ENCODE assay signal across 10 mouse cellular contexts in the genomic region with DNA sequence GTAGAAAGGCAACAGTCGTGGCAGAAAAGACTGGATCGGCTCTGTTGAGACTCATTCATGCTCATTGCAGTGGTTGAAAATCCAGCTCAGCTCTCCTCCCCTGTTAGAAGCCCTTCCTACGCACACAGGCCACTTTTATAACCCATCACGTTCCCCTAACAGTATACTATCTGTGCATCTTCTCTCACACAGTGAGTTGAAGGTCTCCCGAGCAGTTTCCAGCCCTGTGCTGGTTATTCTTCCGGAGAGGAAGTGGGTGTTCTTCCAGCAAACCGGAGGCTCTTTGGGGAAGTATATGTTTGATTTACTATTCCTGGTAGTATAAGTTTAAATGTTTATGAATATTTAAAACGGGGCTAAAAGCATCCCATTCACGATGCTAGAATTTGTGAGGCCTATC. TPM values are rescaled to one million over a fixed set of nuclear protein-coding genes. Genes with fewer than 3 reads are reported as not detected.
DNase-seq lines count a peak whose midpoint lies in the region; ATAC-seq and TF ChIP-seq lines count a peak whose summit lies in the region.
"Had no signal": no experiment of that assay in that cellular context is flagged by ENCODE, and none has a peak within 500 bp of the region (broad histone marks: within the 10 kb centered on the region; RNA-seq: fewer than 3 reads in every experiment).

No protein-coding gene starts in this region.

- 50% methylated on average over 9 of the region's 9 CpGs for WGBS in heart, embryonic 14.5 days

- peak overlapping the region; percentile 85 for H3K4me2 ChIP-seq in heart, embryonic 14.5 days (ENCODE audit: low read length)

- TF ChIP-seq EP300 in ES-Bruce4 (IDR thresholded peaks at IDR 0.05; ENCODE audit: insufficient read depth, low read depth, low read length) = no peak

- no peak for TF ChIP-seq POLR2A in ES-Bruce4 (IDR thresholded peaks at IDR 0.05; ENCODE audit: insufficient read depth, low read length)

- TF ChIP-seq CTCF in ES-Bruce4 (IDR thresholded peaks at IDR 0.05; ENCODE audit: low read depth, low read length) = no peak

- H3K4me1 ChIP-seq in heart, embryonic 14.5 days (ENCODE audit: control insufficient read depth in 2 of 2, insufficient read depth in 2 of 2, low read length in 2 of 2) = peaks cover 7% of the 10 kb centered on the region in 2 experiments; a peak in 3 of 4 replicates
- H3K4me1 ChIP-seq in ES-Bruce4 (ENCODE audit: control insufficient read depth, insufficient read depth, low read length) = no peaks in the 10 kb centered on the region

- no peak overlapping the region for H3K27ac ChIP-seq in heart, embryonic 14.5 days (replicated peaks in 1 of 2; ENCODE audit: control insufficient read depth in 1 of 2, insufficient read depth in 1 of 2, low read depth in 2 of 2, low read length in 2 of 2)
- H3K27ac ChIP-seq in ES-Bruce4 (ENCODE audit: insufficient read depth, low read length) = no peak overlapping the region

- H3K4me3 ChIP-seq in heart, embryonic 14.5 days (ENCODE audit: control insufficient read depth in 1 of 2, insufficient read depth in 1 of 2, low read depth in 1 of 2, low read length in 2 of 2) = peak overlapping the region in 1 of 2 experiments; percentile 40; a peak in 1 of 4 replicates
- H3K4me3 ChIP-seq in ES-Bruce4 (ENCODE audit: low read depth, low read length) = no peak overlapping the region

- no peaks in the 10 kb centered on the region for H3K9me3 ChIP-seq in heart, embryonic 14.5 days (ENCODE audit: control insufficient read depth, low read length)
- H3K9me3 ChIP-seq in ES-Bruce4 (replicated peaks; ENCODE audit: control insufficient read depth, insufficient read depth, low read length, poor library complexity, severe bottlenecking) = no peaks in the 10 kb centered on the region

- intact Hi-C loops in heart, postnatal 14 days (cut with DNase I) = loop anchor here (2.0 kb wide), 1 partner anchor 58 kb away; no protein-coding TSS in a partner anchor

- no peak for DNase-seq in heart, postnatal 14 days
- no peak for DNase-seq in cerebellum, postnatal 10 days
- DNase-seq in thymus, postnatal 4 days = no peak

- peak overlapping the region; percentile 63; the same call in 1 of the 2 replicates for H3K9ac ChIP-seq in heart, embryonic 14.5 days (ENCODE audit: low read length)
- H3K9ac ChIP-seq in ES-Bruce4 (ENCODE audit: low read depth, poor library complexity, severe bottlenecking) = peak overlapping the region; percentile 74

- H3K27me3 ChIP-seq in heart, embryonic 14.5 days (ENCODE audit: control insufficient read depth, insufficient read depth, low read length) = peaks cover 10% of the 10 kb centered on the region; the same call in 1 of the 2 replicates
- H3K27me3 ChIP-seq in ES-Bruce4 (ENCODE audit: control insufficient read depth, insufficient read depth, low read length, poor library complexity, severe bottlenecking) = no peaks in the 10 kb centered on the region

- ATAC-seq in heart, embryonic 14.5 days (ENCODE audit: insufficient number of reproducible peaks, insufficient read depth, low FRiP score, low read depth) = no peak
- peak; percentile 15 to 25; a peak in 1 of 4 replicates for ATAC-seq in hematopoietic stem cell, adult 5-6 weeks (replicated peaks in 1 of 2; ENCODE audit: insufficient read depth in 1 of 2, low FRiP score in 2 of 2, low TSS enrichment in 1 of 2, low read depth in 1 of 2, poor library complexity in 2 of 2, severe bottlenecking in 2 of 2)
- peak; percentile 41; the same call in 1 of the 2 replicates for ATAC-seq in megakaryocyte, adult 5-6 weeks (ENCODE audit: poor library complexity, severe bottlenecking)
- no peak for ATAC-seq in activated CD4-positive, CD25-positive, alpha-beta regulatory T cell, adult 4 months

- H3K36me3 ChIP-seq in heart, embryonic 14.5 days (ENCODE audit: control insufficient read depth, insufficient read depth, low read length) = no peaks in the 10 kb centered on the region
- no peaks in the 10 kb centered on the region for H3K36me3 ChIP-seq in ES-Bruce4 (ENCODE audit: control insufficient read depth, insufficient read depth, low read length, poor library complexity, severe bottlenecking)

RNA-seq across cellular contexts. Expression of gene Matn3, which starts 0.6 kb away (rescaled TPM):
- 0.07 TPM in 1 of 2 replicates, not detected in the other for polyA plus RNA-seq in heart, embryonic 14.5 days (2014; fragmentation: Nextera tagmentation; extraction: Ambion mirVana)
- total RNA-seq in heart, postnatal 14 days (2021) = not detected
- 6.1 and 6.6 TPM in 2 replicates for polyA plus RNA-seq in ES-Bruce4 (2011; ENCODE audit: insufficient read depth, insufficient read length, low read depth, missing spikeins)
- not detected in 2 replicates for total RNA-seq in hematopoietic stem cell, adult 5-6 weeks (2017)
- not detected in 2 replicates for total RNA-seq in megakaryocyte, adult 5-6 weeks (2015)
- total RNA-seq in megakaryocyte, adult 5-6 weeks (2017) = 0.12 TPM in 1 of 2 replicates, not detected in the other
- not detected for polyA plus RNA-seq in activated CD4-positive, CD25-positive, alpha-beta regulatory T cell, adult 4 months (2017; shearing (Covaris generic))
- total RNA-seq: adrenal gland, adult 8-10 months had no signal
- polyA plus RNA-seq: CD4-positive, CD25-positive, alpha-beta regulatory T cell, adult 4 months had no signal

RNA-seq across cellular contexts. Expression of gene Laptm4a, which starts 25.7 kb away (rescaled TPM):
- polyA plus RNA-seq in heart, embryonic 14.5 days (2014; fragmentation: Nextera tagmentation; extraction: Ambion mirVana) = 190 and 225 TPM in 2 replicates
- 100 to 1,000 TPM; 325 to 358 TPM for total RNA-seq in heart, postnatal 14 days (2021)
- 347 and 371 TPM in 2 replicates for polyA plus RNA-seq in ES-Bruce4 (2011; ENCODE audit: insufficient read depth, insufficient read length, low read depth, missing spikeins)
- 191 and 266 TPM in 2 replicates for total RNA-seq in hematopoietic stem cell, adult 5-6 weeks (2017)
- 121 and 132 TPM in 2 replicates for total RNA-seq in megakaryocyte, adult 5-6 weeks (2015)
- total RNA-seq in megakaryocyte, adult 5-6 weeks (2017) = 192 and 195 TPM in 2 replicates
- polyA plus RNA-seq in activated CD4-positive, CD25-positive, alpha-beta regulatory T cell, adult 4 months (2017; shearing (Covaris generic)) = 100 to 1,000 TPM; 114 to 152 TPM

RNA-seq across cellular contexts. Expression of gene Wdr35, which starts 26.5 kb away (rescaled TPM):
- polyA plus RNA-seq in heart, embryonic 14.5 days (2014; fragmentation: Nextera tagmentation; extraction: Ambion mirVana) = 12.8 and 14.4 TPM in 2 replicates
- total RNA-seq in heart, postnatal 14 days (2021) = 10 to 100 TPM; 11.9 to 12.5 TPM
- 69.6 and 72.4 TPM in 2 replicates for polyA plus RNA-seq in ES-Bruce4 (2011; ENCODE audit: insufficient read depth, insufficient read length, low read depth, missing spikeins)
- total RNA-seq in hematopoietic stem cell, adult 5-6 weeks (2017) = 5.0 and 5.8 TPM in 2 replicates
- 1.1 and 1.4 TPM in 2 replicates for total RNA-seq in megakaryocyte, adult 5-6 weeks (2015)
- total RNA-seq in megakaryocyte, adult 5-6 weeks (2017) = 0.44 and 1.2 TPM in 2 replicates
- polyA plus RNA-seq in activated CD4-positive, CD25-positive, alpha-beta regulatory T cell, adult 4 months (2017; shearing (Covaris generic)) = 1 to 10 TPM; 3.0 to 3.4 TPM

Comparison
In these comparisons a context has a peak if more than half of its experiments do, and no peak if none do; other contexts are left out.
1. ATAC-seq: peak in hematopoietic stem cell, adult 5-6 weeks (2 of 2) and megakaryocyte, adult 5-6 weeks (single experiment); none in heart, embryonic 14.5 days (single experiment) and activated CD4-positive, CD25-positive, alpha-beta regulatory T cell, adult 4 months (single experiment).